Mouse (Mus musculus) gastrocnemius, postnatal 4 days (tissue): ENCODE results near the gene Oxct1. TPM values are rescaled to one million over a fixed set of nuclear protein-coding genes. Genes with fewer than 3 reads are reported as not detected.

ENCODE experiments used
- DNase-seq, 2 experiments: peaks; one replicate each; pipeline ENCODE4 v3.0.0; 2021 to 2022; ENCODE audit warnings: low spot score in 2 of 2, mixed read lengths in 2 of 2
- total RNA-seq, 2 experiments: library from RNA; stranded (reverse); gene quantifications; 2 replicates each; pipeline ENCODE4 v1.2.3; 2021

The Oxct1 gene
- total RNA-seq, 2 experiments from 2014 or later: 80.8 to 87.5 TPM

- DNase-seq: no peak
Measured at GRCm38 (mm10) chr15:4101025-4101424, 74.8 kb downstream of the Oxct1 start.

GRCm38 (mm10) chr15:4104319-4104718 lies 78.1 kb downstream of the Oxct1 start:
- no peak for DNase-seq

- DNase-seq: no peak
Measured at GRCm38 (mm10) chr15:4105498-4105897, 79.3 kb downstream of the Oxct1 start.

- DNase-seq: no peak
Measured at GRCm38 (mm10) chr15:4119962-4120361, 93.8 kb downstream of the Oxct1 start.

GRCm38 (mm10) chr15:4124648-4125047 lies 98.5 kb downstream of the Oxct1 start:
- no peak for DNase-seq

GRCm38 (mm10) chr15:4138524-4138923 lies 112.3 kb downstream of the Oxct1 start:
- DNase-seq: no peak

GRCm38 (mm10) chr15:4139516-4139915 lies 113.3 kb downstream of the Oxct1 start:
- no peak for DNase-seq

GRCm38 (mm10) chr15:4145352-4145751 lies 119.2 kb downstream of the Oxct1 start:
- no peak for DNase-seq

- no peak for DNase-seq
Measured at GRCm38 (mm10) chr15:4147700-4148099, 121.5 kb downstream of the Oxct1 start.

- no peak for DNase-seq
Measured at GRCm38 (mm10) chr15:4148649-4149389, 122.6 kb downstream of the Oxct1 start.

GRCm38 (mm10) chr15:4154646-4155045 lies 128.5 kb downstream of the Oxct1 start:
- DNase-seq: peak in 1 of 2 experiments; percentile 10

- no peak for DNase-seq
Measured at GRCm38 (mm10) chr15:4167946-4168345, 141.8 kb downstream of the Oxct1 start.

GRCm38 (mm10) chr15:4171600-4171999 lies 145.4 kb downstream of the Oxct1 start:
- DNase-seq: no peak

- no peak for DNase-seq
Measured at GRCm38 (mm10) chr15:4197913-4198312, 171.7 kb downstream of the Oxct1 start.

Other genes starting within 250 kb of the Oxct1 start
- 1 to 10 TPM; 7.6 to 9.2 TPM for gene Fbxo4, start 46.8 kb upstream of the Oxct1 start, total RNA-seq
- 10 to 100 TPM; 19.2 to 22.8 TPM for gene AW549877, start 30.6 kb upstream of the Oxct1 start, total RNA-seq